Mouse (Mus musculus) lung, postnatal 0 days (tissue): ENCODE results near the gene Rfc2.

ENCODE experiments used
- CTCF ChIP-seq: IDR thresholded peaks from 2 replicates; pipeline ENCODE4 v1.5.1; 2016; ENCODE audit warnings: antibody characterized with exemption, mild to moderate bottlenecking
- EP300 ChIP-seq: IDR thresholded peaks from 2 replicates; pipeline ENCODE4 v1.6.1; 2016; ENCODE audit warnings: antibody characterized with exemption, mild to moderate bottlenecking, control low read depth

DNA sequence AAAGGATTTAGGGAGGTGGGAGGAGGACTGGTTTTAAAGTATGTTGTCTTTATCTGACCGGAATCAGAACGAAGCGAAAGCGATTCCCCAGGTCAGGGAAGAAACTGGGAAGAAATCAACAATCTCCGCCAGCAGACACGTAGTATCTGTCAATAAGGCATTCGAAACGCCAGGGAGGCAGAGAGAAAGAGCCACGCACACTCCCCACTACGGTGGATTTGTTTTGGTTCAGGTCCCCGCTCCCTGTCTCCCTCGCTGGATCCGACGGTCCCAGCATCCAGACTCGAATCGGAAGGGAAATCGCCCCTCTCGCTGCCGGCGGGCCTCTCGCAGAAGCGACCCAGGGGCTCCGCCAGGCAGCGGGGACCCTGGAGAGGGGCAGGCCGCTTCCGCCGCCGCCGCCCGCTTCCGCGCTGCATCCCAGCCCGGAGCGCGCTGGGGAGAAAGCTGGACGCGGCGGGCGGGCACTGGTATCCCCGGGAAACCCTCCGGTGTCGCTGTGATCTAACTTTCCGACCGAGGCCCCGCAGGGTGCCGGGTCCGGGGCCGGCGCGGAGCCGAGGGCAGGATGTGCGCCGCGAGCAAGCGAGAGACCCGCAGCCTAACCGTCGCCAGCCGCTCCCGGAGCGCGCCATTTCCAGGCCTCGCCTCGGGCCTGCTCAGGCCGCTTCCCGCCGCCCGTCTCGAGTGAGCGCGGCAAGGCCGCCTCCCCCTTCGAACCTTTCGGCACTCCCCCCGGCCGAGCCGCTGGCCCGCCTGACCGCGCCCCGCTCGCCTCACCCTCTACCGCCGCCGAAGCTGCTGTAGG, 57.5 kb downstream of the Rfc2 start:
- TF ChIP-seq CTCF, result no peak
- no peak for TF ChIP-seq EP300
